Mouse (Mus musculus): ENCODE measurements around the gene Gm49711. TPM values are rescaled to one million over a fixed set of nuclear protein-coding genes. Genes with fewer than 3 reads are reported as not detected.

Gene Gm49711
- total and polyA plus RNA-seq, 3 experiments, result 4.2 TPM; not detected in 2

- no peak for DNase-seq (ENCODE audit: low spot score)
- H3K27me3 ChIP-seq (ENCODE audit: insufficient read depth, low read length), result peaks cover 6% of the 10 kb centered on the region; the same call in 1 of the 2 replicates
- ATAC-seq (ENCODE audit: extremely low read depth, insufficient number of reproducible peaks, low FRiP score, poor library complexity, severe bottlenecking), result no peak
Measured at GRCm38 (mm10) chr16:92120899-92121531, 62.9 kb downstream of the Gm49711 start.

GRCm38 (mm10) chr16:92127226-92127625, 69.1 kb downstream of the Gm49711 start:
- no peak for DNase-seq (ENCODE audit: low spot score)
- Histone ChIP-seq H3K4me1 (ENCODE audit: insufficient read depth, low read depth, low read length) (no peaks in the 10 kb centered on the region), H3K4me3 (ENCODE audit: low read depth, low read length) (no peak overlapping the region), H3K36me3 (replicated peaks) (no peaks in the 10 kb centered on the region), H3K9me3 (replicated peaks) (0 out of 2 replicates have a peak, but pooled peaks cover 2% of the 10 kb centered on the region), H3K27me3 (ENCODE audit: insufficient read depth, low read length) (peaks cover 13% of the 10 kb centered on the region; the same call in 1 of the 2 replicates)
- ATAC-seq (ENCODE audit: extremely low read depth, insufficient number of reproducible peaks, low FRiP score, poor library complexity, severe bottlenecking), result no peak
- TF ChIP-seq GATA2 (IDR thresholded peaks at IDR 0.05; ENCODE audit: borderline replicate concordance, low read depth, low read length) (no peak), TAL1 (conservative IDR thresholded peaks at IDR 0.05; ENCODE audit: low read depth, low read length) (no peak), GATA1 (IDR thresholded peaks at IDR 0.05; ENCODE audit: borderline replicate concordance, low read length) (no peak), POLR2AphosphoS5 (IDR thresholded peaks at IDR 0.05; ENCODE audit: insufficient replicate concordance, low read depth, low read length) (no peak), CTCF (IDR thresholded peaks at IDR 0.05; ENCODE audit: low read depth, low read length) (no peak)

More at GRCm38 (mm10) chr16:92120899-92121531, 62.9 kb downstream of the Gm49711 start:
- 0 out of 2 replicates have a peak, but pooled peaks cover 2% of the 10 kb centered on the region for H3K9me3 ChIP-seq (replicated peaks)
- no peak overlapping the region for H3K4me3 ChIP-seq (ENCODE audit: low read depth, low read length)
- peaks cover 3% of the 10 kb centered on the region; the same call in 1 of the 2 replicates for H3K4me1 ChIP-seq (ENCODE audit: insufficient read depth, low read depth, low read length)
- no peak for TF ChIP-seq GATA2 (IDR thresholded peaks at IDR 0.05; ENCODE audit: borderline replicate concordance, low read depth, low read length)
- TF ChIP-seq CTCF (IDR thresholded peaks at IDR 0.05; ENCODE audit: low read depth, low read length), result no peak
- no peak for TF ChIP-seq GATA1 (IDR thresholded peaks at IDR 0.05; ENCODE audit: borderline replicate concordance, low read length)
- no peak for TF ChIP-seq TAL1 (conservative IDR thresholded peaks at IDR 0.05; ENCODE audit: low read depth, low read length)
- no peak for TF ChIP-seq POLR2AphosphoS5 (IDR thresholded peaks at IDR 0.05; ENCODE audit: insufficient replicate concordance, low read depth, low read length)
- H3K36me3 ChIP-seq (replicated peaks), result no peaks in the 10 kb centered on the region

- no peaks in the 10 kb centered on the region for H3K4me1 ChIP-seq (ENCODE audit: insufficient read depth, low read depth, low read length)
- TF ChIP-seq POLR2AphosphoS5 (IDR thresholded peaks at IDR 0.05; ENCODE audit: insufficient replicate concordance, low read depth, low read length), result no peak
- ATAC-seq (ENCODE audit: extremely low read depth, insufficient number of reproducible peaks, low FRiP score, poor library complexity, severe bottlenecking), result no peak
Measured at GRCm38 (mm10) chr16:92127666-92128065, 69.5 kb downstream of the Gm49711 start.

DNA sequence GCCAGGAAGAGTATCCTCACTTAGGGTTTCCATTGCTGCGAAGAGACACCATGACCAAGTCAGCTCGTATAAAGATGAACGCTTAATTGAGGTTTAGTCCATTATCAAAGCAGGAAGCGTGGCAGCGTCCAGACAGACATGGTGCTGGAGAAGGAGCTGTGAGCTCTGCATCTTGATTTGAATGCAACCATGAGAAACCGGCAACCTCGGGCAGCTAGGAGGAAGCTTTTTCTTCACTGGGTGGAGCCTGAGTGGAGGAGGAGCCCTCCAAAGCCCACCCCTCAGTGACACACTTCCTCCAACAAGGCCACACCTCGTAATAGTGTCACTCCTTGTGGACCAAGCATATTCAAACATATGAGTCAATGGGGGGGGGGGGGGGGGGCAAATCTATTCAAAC, 71.7 kb downstream of the Gm49711 start:
- ATAC-seq (ENCODE audit: extremely low read depth, insufficient number of reproducible peaks, low FRiP score, poor library complexity, severe bottlenecking) (no peak), DNase-seq (ENCODE audit: low spot score) (no peak)
- Histone ChIP-seq H3K9me3 (replicated peaks) (no peaks in the 10 kb centered on the region), H3K27me3 (ENCODE audit: insufficient read depth, low read length) (peaks cover 10% of the 10 kb centered on the region; the same call in 1 of the 2 replicates), H3K36me3 (replicated peaks) (no peaks in the 10 kb centered on the region), H3K4me3 (ENCODE audit: low read depth, low read length) (no peak overlapping the region), H3K4me1 (ENCODE audit: insufficient read depth, low read depth, low read length) (no peaks in the 10 kb centered on the region)
- TF ChIP-seq POLR2AphosphoS5 (IDR thresholded peaks at IDR 0.05; ENCODE audit: insufficient replicate concordance, low read depth, low read length) (no peak), TAL1 (conservative IDR thresholded peaks at IDR 0.05; ENCODE audit: low read depth, low read length) (no peak), GATA2 (IDR thresholded peaks at IDR 0.05; ENCODE audit: borderline replicate concordance, low read depth, low read length) (no peak), GATA1 (IDR thresholded peaks at IDR 0.05; ENCODE audit: borderline replicate concordance, low read length) (no peak), CTCF (IDR thresholded peaks at IDR 0.05; ENCODE audit: low read depth, low read length) (no peak)

More at GRCm38 (mm10) chr16:92127666-92128065, 69.5 kb downstream of the Gm49711 start:
- Histone ChIP-seq H3K4me3 (ENCODE audit: low read depth, low read length) (no peak overlapping the region), H3K36me3 (replicated peaks) (no peaks in the 10 kb centered on the region), H3K9me3 (replicated peaks) (0 out of 2 replicates have a peak, but pooled peaks cover 2% of the 10 kb centered on the region), H3K27me3 (ENCODE audit: insufficient read depth, low read length) (peaks cover 13% of the 10 kb centered on the region; the same call in 1 of the 2 replicates)
- no peak for DNase-seq (ENCODE audit: low spot score)

- ATAC-seq (ENCODE audit: extremely low read depth, insufficient number of reproducible peaks, low FRiP score, poor library complexity, severe bottlenecking), result no peak
- Histone ChIP-seq H3K27me3 (ENCODE audit: insufficient read depth, low read length) (peaks cover 4% of the 10 kb centered on the region; the same call in 1 of the 2 replicates), H3K9me3 (replicated peaks) (no peaks in the 10 kb centered on the region), H3K36me3 (replicated peaks) (no peaks in the 10 kb centered on the region), H3K4me1 (ENCODE audit: insufficient read depth, low read depth, low read length) (no peaks in the 10 kb centered on the region), H3K4me3 (ENCODE audit: low read depth, low read length) (no peak overlapping the region)
- no peak for DNase-seq (ENCODE audit: low spot score)
- TF ChIP-seq POLR2AphosphoS5 (IDR thresholded peaks at IDR 0.05; ENCODE audit: insufficient replicate concordance, low read depth, low read length) (no peak), GATA2 (IDR thresholded peaks at IDR 0.05; ENCODE audit: borderline replicate concordance, low read depth, low read length) (no peak), GATA1 (IDR thresholded peaks at IDR 0.05; ENCODE audit: borderline replicate concordance, low read length) (no peak), TAL1 (conservative IDR thresholded peaks at IDR 0.05; ENCODE audit: low read depth, low read length) (no peak), CTCF (IDR thresholded peaks at IDR 0.05; ENCODE audit: low read depth, low read length) (no peak)
Measured at GRCm38 (mm10) chr16:92132511-92132910, 74.4 kb downstream of the Gm49711 start.

- ATAC-seq (ENCODE audit: extremely low read depth, insufficient number of reproducible peaks, low FRiP score, poor library complexity, severe bottlenecking) (no peak), DNase-seq (ENCODE audit: low spot score) (no peak)
- TF ChIP-seq TAL1 (conservative IDR thresholded peaks at IDR 0.05; ENCODE audit: low read depth, low read length) (no peak), CTCF (IDR thresholded peaks at IDR 0.05; ENCODE audit: low read depth, low read length) (no peak), GATA1 (IDR thresholded peaks at IDR 0.05; ENCODE audit: borderline replicate concordance, low read length) (no peak), POLR2AphosphoS5 (IDR thresholded peaks at IDR 0.05; ENCODE audit: insufficient replicate concordance, low read depth, low read length) (no peak), GATA2 (IDR thresholded peaks at IDR 0.05; ENCODE audit: borderline replicate concordance, low read depth, low read length) (no peak)
Measured at GRCm38 (mm10) chr16:92134148-92134764, 76.1 kb downstream of the Gm49711 start.

More at GRCm38 (mm10) chr16:92134148-92134764, 76.1 kb downstream of the Gm49711 start:
- Histone ChIP-seq H3K4me1 (ENCODE audit: insufficient read depth, low read depth, low read length) (no peaks in the 10 kb centered on the region), H3K4me3 (ENCODE audit: low read depth, low read length) (no peak overlapping the region), H3K36me3 (replicated peaks) (no peaks in the 10 kb centered on the region), H3K9me3 (replicated peaks) (no peaks in the 10 kb centered on the region), H3K27me3 (ENCODE audit: insufficient read depth, low read length) (peaks cover 4% of the 10 kb centered on the region; the same call in 1 of the 2 replicates)

Measured in G1E (cell line).